Mouse (Mus musculus): ENCODE measurements at regions not wholly inside any gene's neighbourhood (a gene's known extent, or its start where the extent isn't known, plus 50 kb on each side); places are given as distances from the start of the nearest gene placed in this dataset.
A peak's percentile ranks its signal among the peaks of the same experiment; 100 is the strongest.

- H3K4me3 ChIP-seq (replicated peaks) = no peak overlapping the region
- H3K9me3 ChIP-seq (replicated peaks) = no peaks in the 10 kb centered on the region
- no peak for ATAC-seq (replicated peaks; ENCODE audit: low FRiP score)
- H3K27ac ChIP-seq = no peak overlapping the region
- no peak overlapping the region for H3K4me2 ChIP-seq
- H3K27me3 ChIP-seq = no peaks in the 10 kb centered on the region
- no peak overlapping the region for H3K9ac ChIP-seq
- H3K36me3 ChIP-seq = no peaks in the 10 kb centered on the region
- H3K4me1 ChIP-seq = no peaks in the 10 kb centered on the region
- 9% methylated on average over 13 of the region's 13 CpGs for WGBS
Observed at GRCm38 (mm10) chr6:139391307-139391706, 110.5 kb downstream of the Rergl start.

- H3K4me2 ChIP-seq = no peak overlapping the region
- no peak overlapping the region for H3K9ac ChIP-seq
- no peaks in the 10 kb centered on the region for H3K27me3 ChIP-seq
- H3K36me3 ChIP-seq = no peaks in the 10 kb centered on the region
- H3K27ac ChIP-seq = no peak overlapping the region
- no peak overlapping the region for H3K4me3 ChIP-seq (replicated peaks)
- H3K4me1 ChIP-seq = no peaks in the 10 kb centered on the region
- ATAC-seq (replicated peaks; ENCODE audit: low FRiP score) = no peak
- 96% methylated on average over 2 of the region's 2 CpGs for WGBS
- no peaks in the 10 kb centered on the region for H3K9me3 ChIP-seq (replicated peaks)
Observed at GRCm38 (mm10) chr6:139350939-139351338, 150.8 kb downstream of the Rergl start.

- H3K9ac ChIP-seq = no peak overlapping the region
- no peaks in the 10 kb centered on the region for H3K9me3 ChIP-seq (replicated peaks)
- H3K4me3 ChIP-seq (replicated peaks) = no peak overlapping the region
- ATAC-seq (replicated peaks; ENCODE audit: low FRiP score) = no peak
- 87% methylated on average over 7 of the region's 7 CpGs for WGBS
- H3K4me1 ChIP-seq = no peaks in the 10 kb centered on the region
- no peaks in the 10 kb centered on the region for H3K36me3 ChIP-seq
- no peak overlapping the region for H3K27ac ChIP-seq
- no peaks in the 10 kb centered on the region for H3K27me3 ChIP-seq
- H3K4me2 ChIP-seq = no peak overlapping the region
Observed at GRCm38 (mm10) chr6:139325226-139325625, 176.6 kb downstream of the Rergl start.

- Histone ChIP-seq H3K27me3 (no peaks in the 10 kb centered on the region), H3K9ac (no peak overlapping the region), H3K4me1 (no peaks in the 10 kb centered on the region), H3K36me3 (no peaks in the 10 kb centered on the region), H3K9me3 (replicated peaks) (no peaks in the 10 kb centered on the region), H3K27ac (no peak overlapping the region), H3K4me3 (replicated peaks) (no peak overlapping the region), H3K4me2 (no peak overlapping the region)
- WGBS = 73% methylated on average over 5 of the region's 5 CpGs
- ATAC-seq (replicated peaks; ENCODE audit: low FRiP score) = no peak
Observed at GRCm38 (mm10) chr6:139307651-139308050, 194.1 kb downstream of the Rergl start.

- Histone ChIP-seq H3K9ac (no peak overlapping the region), H3K4me3 (replicated peaks) (no peak overlapping the region), H3K4me2 (no peak overlapping the region), H3K27me3 (no peaks in the 10 kb centered on the region), H3K27ac (no peak overlapping the region), H3K36me3 (no peaks in the 10 kb centered on the region), H3K9me3 (replicated peaks) (no peaks in the 10 kb centered on the region), H3K4me1 (no peaks in the 10 kb centered on the region)
- ATAC-seq (replicated peaks; ENCODE audit: low FRiP score) = no peak
- 87% methylated on average over 2 of the region's 2 CpGs for WGBS
Observed at GRCm38 (mm10) chr6:139304306-139304705, 197.5 kb downstream of the Rergl start.

GRCm38 (mm10) chr6:139295701-139296100, 206.1 kb downstream of the Rergl start:
- ATAC-seq (replicated peaks; ENCODE audit: low FRiP score) = no peak
- Histone ChIP-seq H3K27me3 (no peaks in the 10 kb centered on the region), H3K9me3 (replicated peaks) (no peaks in the 10 kb centered on the region), H3K4me3 (replicated peaks) (no peak overlapping the region), H3K9ac (no peak overlapping the region), H3K4me2 (no peak overlapping the region), H3K27ac (no peak overlapping the region), H3K36me3 (no peaks in the 10 kb centered on the region), H3K4me1 (no peaks in the 10 kb centered on the region)
- 60% methylated on average over 2 of the region's 2 CpGs for WGBS

GRCm38 (mm10) chr6:139279093-139279492, 222.7 kb downstream of the Rergl start:
- Histone ChIP-seq H3K4me1 (no peaks in the 10 kb centered on the region), H3K27ac (no peak overlapping the region), H3K36me3 (no peaks in the 10 kb centered on the region), H3K9ac (no peak overlapping the region), H3K4me2 (no peak overlapping the region), H3K27me3 (no peaks in the 10 kb centered on the region), H3K4me3 (replicated peaks) (no peak overlapping the region), H3K9me3 (replicated peaks) (no peaks in the 10 kb centered on the region)
- ATAC-seq (replicated peaks; ENCODE audit: low FRiP score) = no peak
- 72% methylated on average over 4 of the region's 4 CpGs for WGBS

GRCm38 (mm10) chr6:139275512-139275911, 226.3 kb downstream of the Rergl start:
- ATAC-seq (replicated peaks; ENCODE audit: low FRiP score) = peak; percentile 58
- H3K36me3 ChIP-seq = no peaks in the 10 kb centered on the region
- no peaks in the 10 kb centered on the region for H3K4me1 ChIP-seq
- H3K9me3 ChIP-seq (replicated peaks) = no peaks in the 10 kb centered on the region
- H3K4me3 ChIP-seq (replicated peaks) = no peak overlapping the region
- no peak overlapping the region for H3K4me2 ChIP-seq
- WGBS = 65% methylated on average over 3 of the region's 3 CpGs
- no peaks in the 10 kb centered on the region for H3K27me3 ChIP-seq
- H3K27ac ChIP-seq = no peak overlapping the region
- no peak overlapping the region for H3K9ac ChIP-seq

GRCm38 (mm10) chr6:139253704-139254103, 248.1 kb downstream of the Rergl start:
- H3K9ac ChIP-seq = no peak overlapping the region
- no peaks in the 10 kb centered on the region for H3K36me3 ChIP-seq
- H3K27ac ChIP-seq = no peak overlapping the region
- 90% methylated on average over 4 of the region's 4 CpGs for WGBS
- no peaks in the 10 kb centered on the region for H3K4me1 ChIP-seq
- no peaks in the 10 kb centered on the region for H3K27me3 ChIP-seq
- no peak overlapping the region for H3K4me2 ChIP-seq
- no peak for ATAC-seq (replicated peaks; ENCODE audit: low FRiP score)
- no peak overlapping the region for H3K4me3 ChIP-seq (replicated peaks)
- no peaks in the 10 kb centered on the region for H3K9me3 ChIP-seq (replicated peaks)

- 35% methylated on average over 11 of the region's 11 CpGs for WGBS
- peak; percentile 79 for ATAC-seq (replicated peaks; ENCODE audit: low FRiP score)
Observed at GRCm38 (mm10) chr6:139248920-139249547, 252.7 kb downstream of the Rergl start.

GRCm38 (mm10) chr6:139226127-139226526, 275.6 kb downstream of the Rergl start:
- no peak for ATAC-seq (replicated peaks; ENCODE audit: low FRiP score)
- no peaks in the 10 kb centered on the region for H3K4me1 ChIP-seq
- WGBS = 79% methylated on average over 1 of the region's 1 CpGs
- no peak overlapping the region for H3K4me2 ChIP-seq
- no peaks in the 10 kb centered on the region for H3K36me3 ChIP-seq
- no peaks in the 10 kb centered on the region for H3K27me3 ChIP-seq
- no peak overlapping the region for H3K9ac ChIP-seq
- H3K4me3 ChIP-seq (replicated peaks) = no peak overlapping the region
- H3K27ac ChIP-seq = no peak overlapping the region
- H3K9me3 ChIP-seq (replicated peaks) = no peaks in the 10 kb centered on the region

More at GRCm38 (mm10) chr6:139248920-139249547, 252.7 kb downstream of the Rergl start:
- Histone ChIP-seq H3K4me3 (replicated peaks) (no peak overlapping the region), H3K9me3 (replicated peaks) (no peaks in the 10 kb centered on the region), H3K36me3 (no peaks in the 10 kb centered on the region), H3K4me2 (no peak overlapping the region), H3K9ac (no peak overlapping the region), H3K4me1 (no peaks in the 10 kb centered on the region), H3K27ac (no peak overlapping the region), H3K27me3 (no peaks in the 10 kb centered on the region)

GRCm38 (mm10) chr6:139214488-139214887, 287.3 kb downstream of the Rergl start:
- ATAC-seq (replicated peaks; ENCODE audit: low FRiP score) = no peak
- 60% methylated on average over 3 of the region's 3 CpGs for WGBS
- Histone ChIP-seq H3K4me1 (no peaks in the 10 kb centered on the region), H3K4me3 (replicated peaks) (no peak overlapping the region), H3K36me3 (no peaks in the 10 kb centered on the region), H3K9ac (no peak overlapping the region), H3K4me2 (no peak overlapping the region), H3K27ac (no peak overlapping the region), H3K9me3 (replicated peaks) (no peaks in the 10 kb centered on the region), H3K27me3 (no peaks in the 10 kb centered on the region)

- Histone ChIP-seq H3K4me3 (replicated peaks) (no peak overlapping the region), H3K9me3 (replicated peaks) (no peaks in the 10 kb centered on the region), H3K27me3 (no peaks in the 10 kb centered on the region), H3K4me1 (no peaks in the 10 kb centered on the region), H3K9ac (no peak overlapping the region), H3K4me2 (no peak overlapping the region), H3K36me3 (no peaks in the 10 kb centered on the region), H3K27ac (no peak overlapping the region)
- 77% methylated on average over 2 of the region's 2 CpGs for WGBS
- no peak for ATAC-seq (replicated peaks; ENCODE audit: low FRiP score)
Observed at GRCm38 (mm10) chr6:139210256-139210655, 291.5 kb downstream of the Rergl start.
